In the genomic region with DNA sequence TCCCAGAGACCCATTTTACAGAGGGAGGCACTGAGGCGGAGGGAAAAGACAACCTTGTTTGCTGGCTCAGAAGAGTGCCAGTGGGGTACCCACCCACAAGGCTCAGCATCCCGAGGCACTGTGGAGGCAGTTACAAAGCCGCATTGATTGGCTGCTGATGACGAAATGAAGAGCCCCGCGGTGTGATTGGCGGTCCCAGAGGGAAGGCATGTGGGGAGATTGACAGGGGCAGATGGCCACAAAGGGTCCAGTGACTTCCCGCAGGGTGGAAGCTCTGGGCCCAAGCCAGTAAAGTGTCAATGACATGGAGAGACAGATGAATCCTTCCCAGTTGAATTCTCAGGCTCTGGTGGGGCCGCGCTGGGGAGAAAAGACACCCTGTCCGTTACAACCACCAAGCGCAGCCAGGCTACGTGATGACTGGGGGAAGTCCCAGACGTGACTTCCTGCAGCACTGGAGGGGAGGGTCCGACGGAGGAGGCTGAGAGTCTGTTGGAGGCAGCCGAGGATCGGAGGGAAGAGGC, we compare ENCODE assay signal across 9 mouse cellular contexts. TPM values are rescaled to one million over a fixed set of nuclear protein-coding genes. Genes with fewer than 3 reads are reported as not detected.
DNase-seq lines count a peak whose midpoint lies in the region; ATAC-seq and TF ChIP-seq lines count a peak whose summit lies in the region.
"Had no signal": no experiment of that assay in that cellular context is flagged by ENCODE, and none has a peak within 500 bp of the region (broad histone marks: within the 10 kb centered on the region; RNA-seq: fewer than 3 reads in every experiment).

No protein-coding gene starts in this region.

- H3K36me3 ChIP-seq in intestine, embryonic 14.5 days (ENCODE audit: control insufficient read depth, insufficient read depth, low read length), result peaks cover 41% of the 10 kb centered on the region
- H3K36me3 ChIP-seq in limb, embryonic 14.5 days (ENCODE audit: control insufficient read depth, insufficient read depth, low read length), result peaks cover 46% of the 10 kb centered on the region
- H3K36me3 ChIP-seq in neural tube, embryonic 12.5 days, result peaks cover 45% of the 10 kb centered on the region

- no peak for TF ChIP-seq POLR2A in limb, embryonic 14.5 days (IDR thresholded peaks at IDR 0.05; ENCODE audit: borderline replicate concordance, extremely low read depth, insufficient read depth, insufficient read length)

- no peaks in the 10 kb centered on the region for H3K27me3 ChIP-seq in intestine, embryonic 14.5 days (replicated peaks; ENCODE audit: control insufficient read depth, insufficient read depth, low read length)
- H3K27me3 ChIP-seq in limb, embryonic 14.5 days (ENCODE audit: control insufficient read depth, insufficient read depth, low read length), result no peaks in the 10 kb centered on the region
- no peaks in the 10 kb centered on the region for H3K27me3 ChIP-seq in neural tube, embryonic 12.5 days (replicated peaks)
- H3K27me3 ChIP-seq: CH12.LX had no signal

- peak overlapping the region; percentile 29; the same call in 1 of the 2 replicates for H3K4me2 ChIP-seq in intestine, embryonic 14.5 days (ENCODE audit: low read length)
- H3K4me2 ChIP-seq in limb, embryonic 14.5 days (replicated peaks; ENCODE audit: low read depth, low read length, severe bottlenecking), result 0 out of 2 replicates have a peak overlapping the region, but pooled peaks have one; percentile 1
- peak overlapping the region; percentile 43 for H3K4me2 ChIP-seq in neural tube, embryonic 12.5 days (replicated peaks)

- no peak overlapping the region for H3K4me3 ChIP-seq in intestine, embryonic 14.5 days (ENCODE audit: low read depth, low read length)
- H3K4me3 ChIP-seq in limb, embryonic 14.5 days (replicated peaks; ENCODE audit: low read length), result no peak overlapping the region
- H3K4me3 ChIP-seq in neural tube, embryonic 12.5 days, result no peak overlapping the region

- H3K4me1 ChIP-seq in intestine, embryonic 14.5 days (replicated peaks; ENCODE audit: control insufficient read depth, insufficient read depth, low read length), result peaks cover 16% of the 10 kb centered on the region
- peaks cover 8% of the 10 kb centered on the region; the same call in 1 of the 2 replicates for H3K4me1 ChIP-seq in limb, embryonic 14.5 days (ENCODE audit: control insufficient read depth, insufficient read depth, low read length)
- H3K4me1 ChIP-seq in neural tube, embryonic 12.5 days, result peaks cover 13% of the 10 kb centered on the region

- H3K9ac ChIP-seq in intestine, embryonic 14.5 days (ENCODE audit: low read length), result no peak overlapping the region
- no peak overlapping the region for H3K9ac ChIP-seq in limb, embryonic 14.5 days (ENCODE audit: low read depth, low read length, severe bottlenecking)
- H3K9ac ChIP-seq in neural tube, embryonic 12.5 days, result no peak overlapping the region

- peak; percentile 51 for ATAC-seq in intestine, embryonic 14.5 days (replicated peaks; ENCODE audit: low FRiP score, low TSS enrichment, low read depth)
- peak; percentile 76 for ATAC-seq in limb, embryonic 14.5 days (ENCODE audit: low FRiP score, low read depth)
- peak; percentile 89 for ATAC-seq in neural tube, embryonic 12.5 days (ENCODE audit: low FRiP score, low read depth)
- no peak for ATAC-seq in megakaryocyte-erythroid progenitor cell, adult 5-6 weeks (replicated peaks; ENCODE audit: low FRiP score, low TSS enrichment, poor library complexity, severe bottlenecking)

- H3K27ac ChIP-seq in intestine, embryonic 14.5 days (ENCODE audit: low read depth), result peak overlapping the region; percentile 47
- H3K27ac ChIP-seq in limb, embryonic 14.5 days (replicated peaks; ENCODE audit: low read depth, low read length), result 0 out of 2 replicates have a peak overlapping the region, but pooled peaks have one; percentile 0
- H3K27ac ChIP-seq in neural tube, embryonic 12.5 days, result peak overlapping the region; percentile 60

- peak; percentile 27 to 30 for DNase-seq in cerebellum, adult 18-20 months
- no peak for DNase-seq in cerebellum, adult 8-10 months
- peak; percentile 94 for DNase-seq in brain, adult 2 months (ENCODE audit: low read depth, low spot score)
- DNase-seq in frontal cortex, postnatal 10 days (ENCODE audit: low spot score in 2 of 2), result peak; percentile 62 to 65
- peak; percentile 74 for DNase-seq in intestine, embryonic 14.5 days (ENCODE audit: low spot score)
- DNase-seq in limb, embryonic 14.5 days (ENCODE audit: low spot score), result peak; percentile 78

- 18% methylated on average over 18 of the region's 18 CpGs for WGBS in intestine, embryonic 14.5 days
- WGBS in limb, embryonic 14.5 days, result 21% methylated on average over 18 of the region's 18 CpGs
- 12% methylated on average over 18 of the region's 18 CpGs for WGBS in neural tube, embryonic 12.5 days

- no peaks in the 10 kb centered on the region for H3K9me3 ChIP-seq in intestine, embryonic 14.5 days (ENCODE audit: control insufficient read depth, low read length)
- H3K9me3 ChIP-seq in limb, embryonic 14.5 days (ENCODE audit: control insufficient read depth, low read length), result no peaks in the 10 kb centered on the region
- H3K9me3 ChIP-seq in neural tube, embryonic 12.5 days, result no peaks in the 10 kb centered on the region; the same call in 1 of the 2 replicates

RNA-seq across cellular contexts. Expression of a gene that starts 14.5 kb away (rescaled TPM):
- polyA plus RNA-seq in intestine, embryonic 14.5 days (2014; fragmentation: Nextera tagmentation; extraction: Ambion mirVana), result 230 and 247 TPM in 2 replicates
- polyA plus RNA-seq in limb, embryonic 14.5 days (2012; rRNA removed), result 395 and 512 TPM in 2 replicates
- 356 and 368 TPM in 2 replicates for polyA plus RNA-seq in limb, embryonic 14.5 days (2014; fragmentation: Nextera tagmentation; extraction: Ambion mirVana)
- 733 and 746 TPM in 2 replicates for polyA plus RNA-seq in neural tube, embryonic 12.5 days (2016; fragmentation: Nextera tagmentation; extraction: Ambion mirVana)
- 0.17 TPM in 1 of 2 replicates, not detected in the other for total RNA-seq in megakaryocyte-erythroid progenitor cell, adult 5-6 weeks (2014; fragmentation: Nextera tagmentation)
- total RNA-seq in megakaryocyte-erythroid progenitor cell, adult 5-6 weeks (2017), result 0.11 TPM in 1 of 2 replicates, not detected in the other

Comparison
In these comparisons a context has a peak if more than half of its experiments do, and no peak if none do; other contexts are left out.
1. H3K27ac ChIP-seq: peak in every context shown above with its lines; median percentile 60 in neural tube, embryonic 12.5 days; 47 in intestine, embryonic 14.5 days; 0 in limb, embryonic 14.5 days.